In genomic region chr15:96153489-96153888, GRCm38 (mm10) we compare ENCODE assay signal across 30 mouse cellular contexts.
"Had no signal": no experiment of that assay in that cellular context is flagged by ENCODE, and none has a peak within 500 bp of the region (broad histone marks: within the 10 kb centered on the region; RNA-seq: fewer than 3 reads in every experiment).

No protein-coding gene starts in this region.

- H3K4me2 ChIP-seq: limb, embryonic 12.5 days; limb, embryonic 13.5 days; limb, embryonic 15.5 days; liver, embryonic 11.5 days; liver, embryonic 12.5 days; liver, embryonic 13.5 days; liver, embryonic 15.5 days; lung, embryonic 14.5 days; lung, embryonic 15.5 days; midbrain, embryonic 12.5 days; midbrain, embryonic 13.5 days; midbrain, embryonic 15.5 days; neural tube, embryonic 12.5 days had no signal

- ATAC-seq: liver, embryonic 12.5 days; liver, postnatal 0 days; lung, postnatal 0 days; midbrain, embryonic 13.5 days; midbrain, embryonic 15.5 days had no signal

- H3K9ac ChIP-seq: limb, embryonic 12.5 days; limb, embryonic 13.5 days; limb, embryonic 15.5 days; liver, embryonic 12.5 days; liver, embryonic 13.5 days; liver, embryonic 14.5 days; liver, embryonic 15.5 days; liver, postnatal 0 days; lung, embryonic 14.5 days; lung, embryonic 15.5 days; midbrain, embryonic 12.5 days; midbrain, embryonic 13.5 days; midbrain, embryonic 15.5 days; neural tube, embryonic 12.5 days had no signal

- H3K36me3 ChIP-seq: limb, embryonic 10.5 days; limb, embryonic 12.5 days; limb, embryonic 13.5 days; limb, embryonic 15.5 days; liver, embryonic 12.5 days; liver, embryonic 13.5 days; liver, embryonic 15.5 days; lung, embryonic 15.5 days; midbrain, embryonic 10.5 days; midbrain, embryonic 12.5 days; midbrain, embryonic 13.5 days; midbrain, embryonic 15.5 days; neural tube, embryonic 12.5 days had no signal

- H3K27ac ChIP-seq: left cerebral cortex, adult 2 months; limb, embryonic 10.5 days; limb, embryonic 12.5 days; limb, embryonic 13.5 days; limb, embryonic 15.5 days; liver, embryonic 12.5 days; liver, embryonic 13.5 days; liver, embryonic 14.5 days; liver, embryonic 15.5 days; lung, embryonic 15.5 days; macrophage; midbrain, embryonic 10.5 days; midbrain, embryonic 12.5 days; midbrain, embryonic 13.5 days; midbrain, embryonic 15.5 days; neural tube, embryonic 12.5 days had no signal

- H3K4me1 ChIP-seq: limb, embryonic 10.5 days; liver, embryonic 12.5 days; liver, embryonic 13.5 days; liver, embryonic 15.5 days; lung, embryonic 15.5 days; megakaryocyte, embryonic 14.5 days; midbrain, embryonic 12.5 days; midbrain, embryonic 13.5 days; midbrain, embryonic 15.5 days; neural tube, embryonic 12.5 days had no signal

- DNase-seq: left cerebral cortex, postnatal 4 days; liver; liver, embryonic 13.5 days; liver, postnatal 0 days; lung, adult 18-20 months; lung, adult 2 months; lung, embryonic 14.5 days; lung, postnatal 10 days; lung, postnatal 14 days; lung, postnatal 36 days; lung, postnatal 4 days; midbrain, embryonic 14.5 days had no signal

- H3K9me3 ChIP-seq: limb, embryonic 10.5 days; limb, embryonic 12.5 days; limb, embryonic 15.5 days; liver, embryonic 12.5 days; liver, embryonic 13.5 days; liver, embryonic 15.5 days; lung, embryonic 15.5 days; midbrain, embryonic 10.5 days; midbrain, embryonic 12.5 days; midbrain, embryonic 13.5 days; midbrain, embryonic 15.5 days; neural tube, embryonic 12.5 days had no signal

- H3K27me3 ChIP-seq: limb, embryonic 12.5 days; limb, embryonic 13.5 days; limb, embryonic 15.5 days; liver, embryonic 12.5 days; liver, embryonic 13.5 days; liver, embryonic 15.5 days; lung, embryonic 15.5 days; megakaryocyte, embryonic 14.5 days; midbrain, embryonic 12.5 days; midbrain, embryonic 13.5 days; midbrain, embryonic 15.5 days; neural tube, embryonic 12.5 days had no signal

- H3K4me3 ChIP-seq: left cerebral cortex, adult 2 months; limb, embryonic 10.5 days; limb, embryonic 12.5 days; limb, embryonic 13.5 days; limb, embryonic 15.5 days; liver, embryonic 12.5 days; liver, embryonic 13.5 days; liver, embryonic 15.5 days; lung, embryonic 15.5 days; megakaryocyte, embryonic 14.5 days; midbrain, embryonic 10.5 days; midbrain, embryonic 12.5 days; midbrain, embryonic 13.5 days; midbrain, embryonic 15.5 days; neural tube, embryonic 12.5 days had no signal
